Mouse (Mus musculus): ENCODE measurements around the gene Kcnq5. TPM values are rescaled to one million over a fixed set of nuclear protein-coding genes. Genes with fewer than 3 reads are reported as not detected.
A peak's percentile ranks its signal among the peaks of the same experiment; 100 is the strongest.

The Kcnq5 gene
- polyA plus RNA-seq, 1 experiment from 2014 or later, result 1.4 TPM

DNA sequence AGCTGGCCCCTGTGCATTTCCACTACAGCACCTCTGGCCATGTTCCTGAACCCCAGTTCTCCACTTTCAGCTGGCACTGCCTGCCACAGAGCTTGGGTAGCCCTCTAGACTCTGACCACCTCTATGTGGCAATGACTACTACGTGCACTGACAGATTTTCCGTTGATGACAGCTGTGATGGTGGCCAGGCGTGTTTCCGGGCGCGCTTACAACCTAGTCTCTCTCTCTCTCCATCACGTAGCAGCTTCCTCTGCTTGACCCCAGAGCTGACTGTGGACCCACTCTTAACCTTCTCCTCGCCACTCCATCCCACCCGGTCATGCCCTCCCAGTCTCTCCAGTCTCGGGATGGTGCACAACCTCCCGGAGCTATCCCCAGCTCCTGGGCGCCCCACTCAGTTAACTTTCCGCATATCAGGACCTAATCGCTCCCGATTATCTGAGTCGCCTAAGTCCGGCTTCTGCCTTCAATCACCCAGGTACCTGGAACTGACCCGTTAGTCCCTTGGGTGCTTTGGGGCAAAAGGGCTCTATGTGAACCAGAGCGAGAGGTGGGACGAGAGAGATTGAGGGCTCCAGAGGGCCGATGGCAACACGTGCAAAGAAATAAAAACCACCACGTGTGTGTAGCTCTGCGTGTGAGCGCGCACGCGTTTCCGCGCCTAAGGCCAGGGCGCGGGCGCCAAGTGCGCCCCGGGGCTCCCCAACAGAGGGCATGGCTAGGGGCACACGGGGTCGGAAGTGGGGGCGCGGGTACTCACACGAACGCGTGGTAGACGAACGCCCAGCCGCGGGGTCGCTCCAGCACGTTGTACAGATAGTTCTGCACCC is 1.1 kb downstream of the Kcnq5 start:
- H3K4me3 ChIP-seq (ENCODE audit: low read depth, low read length), result peak overlapping the region; percentile 64
- 0 out of 2 replicates have a peak, but pooled peaks cover 4% of the 10 kb centered on the region for H3K4me1 ChIP-seq (ENCODE audit: control insufficient read depth, insufficient read depth, low read length)
- H3K4me2 ChIP-seq (ENCODE audit: low read depth, low read length), result peak overlapping the region; percentile 95
- H3K27ac ChIP-seq (replicated peaks; ENCODE audit: low read depth, low read length), result peak overlapping the region; percentile 58; the same call in 1 of the 2 replicates
- H3K9ac ChIP-seq (ENCODE audit: low read depth, low read length), result peak overlapping the region; percentile 69
- peaks cover 4% of the 10 kb centered on the region; the same call in 1 of the 2 replicates for H3K27me3 ChIP-seq (replicated peaks; ENCODE audit: control insufficient read depth, insufficient read depth, low read length)
- H3K9me3 ChIP-seq (ENCODE audit: control insufficient read depth, low read length), result no peaks in the 10 kb centered on the region
- ATAC-seq (ENCODE audit: low read depth), result peak; percentile 53
- H3K36me3 ChIP-seq (ENCODE audit: control insufficient read depth, insufficient read depth, low read length), result no peaks in the 10 kb centered on the region
- under 1% methylated on average over 33 of the region's 48 CpGs for WGBS
- DNase-seq (ENCODE audit: low spot score), result peak; percentile 12

GRCm38 (mm10) chr1:21959648-21960285 is 2.0 kb downstream of the Kcnq5 start:
- H3K9me3 ChIP-seq (ENCODE audit: control insufficient read depth, low read length), result no peaks in the 10 kb centered on the region
- no peak for ATAC-seq (ENCODE audit: low read depth)
- H3K9ac ChIP-seq (ENCODE audit: low read depth, low read length), result no peak overlapping the region; the same call in none of the 2 replicates
- H3K27ac ChIP-seq (replicated peaks; ENCODE audit: low read depth, low read length), result no peak overlapping the region
- H3K4me2 ChIP-seq (ENCODE audit: low read depth, low read length), result peak overlapping the region; percentile 95
- WGBS, result 16% methylated on average over 8 of the region's 8 CpGs
- H3K4me1 ChIP-seq (ENCODE audit: control insufficient read depth, insufficient read depth, low read length), result 0 out of 2 replicates have a peak, but pooled peaks cover 4% of the 10 kb centered on the region
- H3K36me3 ChIP-seq (ENCODE audit: control insufficient read depth, insufficient read depth, low read length), result no peaks in the 10 kb centered on the region
- H3K4me3 ChIP-seq (ENCODE audit: low read depth, low read length), result peak overlapping the region; percentile 64
- H3K27me3 ChIP-seq (replicated peaks; ENCODE audit: control insufficient read depth, insufficient read depth, low read length), result peaks cover 4% of the 10 kb centered on the region; the same call in 1 of the 2 replicates
- peak; percentile 28 for DNase-seq (ENCODE audit: low spot score)

DNA sequence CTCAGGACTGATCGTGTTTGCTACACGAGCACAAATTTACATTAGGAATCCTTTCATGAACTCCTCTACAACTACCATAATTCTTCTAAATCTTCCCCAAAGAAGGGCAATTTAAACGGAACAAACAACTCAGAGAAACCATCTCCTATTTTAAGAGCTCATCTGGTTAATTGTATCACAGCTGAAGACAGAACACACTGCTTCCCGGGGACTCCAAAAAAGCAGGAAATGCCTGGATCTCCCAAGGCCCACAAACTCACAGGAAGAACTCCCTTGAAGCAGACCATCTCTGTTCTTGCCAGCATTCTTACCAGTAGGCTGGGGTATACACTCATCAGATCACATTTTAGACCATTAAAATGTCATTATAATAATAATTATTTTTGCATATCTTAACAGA is 3.7 kb downstream of the Kcnq5 start:
- no peak overlapping the region for H3K9ac ChIP-seq (ENCODE audit: low read depth, low read length)
- ATAC-seq (ENCODE audit: low read depth) (no peak), DNase-seq (ENCODE audit: low spot score) (no peak)
- peaks cover 4% of the 10 kb centered on the region; the same call in 1 of the 2 replicates for H3K27me3 ChIP-seq (replicated peaks; ENCODE audit: control insufficient read depth, insufficient read depth, low read length)
- no peaks in the 10 kb centered on the region for H3K9me3 ChIP-seq (ENCODE audit: control insufficient read depth, low read length)
- H3K4me2 ChIP-seq (ENCODE audit: low read depth, low read length), result no peak overlapping the region
- no peak overlapping the region for H3K27ac ChIP-seq (replicated peaks; ENCODE audit: low read depth, low read length)
- H3K4me1 ChIP-seq (ENCODE audit: control insufficient read depth, insufficient read depth, low read length), result 0 out of 2 replicates have a peak, but pooled peaks cover 4% of the 10 kb centered on the region
- H3K36me3 ChIP-seq (ENCODE audit: control insufficient read depth, insufficient read depth, low read length), result no peaks in the 10 kb centered on the region
- WGBS, result 55% methylated on average over 4 of the region's 4 CpGs
- no peak overlapping the region for H3K4me3 ChIP-seq (ENCODE audit: low read depth, low read length)

DNA sequence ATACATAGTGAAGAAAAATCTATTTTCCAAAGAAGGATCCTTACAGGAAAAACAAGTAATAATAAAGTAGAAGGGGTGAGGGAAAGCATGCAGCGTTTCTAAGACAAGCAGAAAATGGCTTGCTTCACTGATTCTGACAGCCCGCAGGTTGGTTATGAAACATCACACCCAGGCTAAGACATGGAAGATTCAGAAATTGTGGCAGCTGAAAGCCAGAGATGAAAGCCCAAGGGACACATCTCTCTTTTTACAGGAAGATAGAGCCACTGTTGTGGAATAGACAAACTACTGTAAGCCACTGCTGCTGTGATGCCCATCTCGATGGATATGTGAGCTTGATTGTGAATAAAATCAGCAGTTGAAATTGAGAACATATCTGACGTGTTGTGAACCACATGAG is 20.9 kb downstream of the Kcnq5 start:
- H3K9ac ChIP-seq (ENCODE audit: low read depth, low read length), result no peak overlapping the region
- no peaks in the 10 kb centered on the region for H3K9me3 ChIP-seq (ENCODE audit: control insufficient read depth, low read length)
- no peaks in the 10 kb centered on the region for H3K36me3 ChIP-seq (ENCODE audit: control insufficient read depth, insufficient read depth, low read length)
- no peak overlapping the region for H3K4me3 ChIP-seq (ENCODE audit: low read depth, low read length)
- DNase-seq (ENCODE audit: low spot score) (no peak), ATAC-seq (ENCODE audit: low read depth) (no peak)
- H3K27me3 ChIP-seq (replicated peaks; ENCODE audit: control insufficient read depth, insufficient read depth, low read length), result no peaks in the 10 kb centered on the region
- H3K4me1 ChIP-seq (ENCODE audit: control insufficient read depth, insufficient read depth, low read length), result no peaks in the 10 kb centered on the region
- no peak overlapping the region for H3K4me2 ChIP-seq (ENCODE audit: low read depth, low read length)
- WGBS, result 54% methylated on average over 4 of the region's 4 CpGs
- H3K27ac ChIP-seq (replicated peaks; ENCODE audit: low read depth, low read length), result no peak overlapping the region

DNA sequence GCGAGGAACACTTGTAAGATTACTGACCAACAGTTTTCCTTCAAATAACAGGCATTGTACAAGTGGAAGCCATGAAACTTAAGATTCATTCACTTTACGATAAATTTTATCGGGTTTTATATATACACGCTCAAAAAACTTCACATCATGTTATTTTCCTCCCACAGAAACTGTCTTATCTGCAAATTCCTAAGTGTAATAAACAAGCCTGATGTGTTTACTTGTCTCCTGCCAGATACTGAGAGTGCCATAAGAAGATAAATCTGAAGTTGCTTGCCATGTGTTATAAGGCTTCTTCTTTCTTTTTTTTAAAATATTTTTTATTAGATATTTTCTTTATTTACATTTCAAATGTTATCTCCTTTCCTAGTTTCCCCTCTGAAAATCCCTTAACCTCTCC is 34.6 kb downstream of the Kcnq5 start:
- WGBS, result 93% methylated on average over 4 of the region's 4 CpGs
- Histone ChIP-seq H3K27ac (replicated peaks; ENCODE audit: low read depth, low read length) (no peak overlapping the region), H3K36me3 (ENCODE audit: control insufficient read depth, insufficient read depth, low read length) (no peaks in the 10 kb centered on the region), H3K9ac (ENCODE audit: low read depth, low read length) (no peak overlapping the region), H3K4me3 (ENCODE audit: low read depth, low read length) (no peak overlapping the region), H3K27me3 (replicated peaks; ENCODE audit: control insufficient read depth, insufficient read depth, low read length) (no peaks in the 10 kb centered on the region), H3K4me2 (ENCODE audit: low read depth, low read length) (no peak overlapping the region), H3K9me3 (ENCODE audit: control insufficient read depth, low read length) (no peaks in the 10 kb centered on the region), H3K4me1 (ENCODE audit: control insufficient read depth, insufficient read depth, low read length) (no peaks in the 10 kb centered on the region)
- DNase-seq (ENCODE audit: low spot score) (no peak), ATAC-seq (ENCODE audit: low read depth) (no peak)

DNA sequence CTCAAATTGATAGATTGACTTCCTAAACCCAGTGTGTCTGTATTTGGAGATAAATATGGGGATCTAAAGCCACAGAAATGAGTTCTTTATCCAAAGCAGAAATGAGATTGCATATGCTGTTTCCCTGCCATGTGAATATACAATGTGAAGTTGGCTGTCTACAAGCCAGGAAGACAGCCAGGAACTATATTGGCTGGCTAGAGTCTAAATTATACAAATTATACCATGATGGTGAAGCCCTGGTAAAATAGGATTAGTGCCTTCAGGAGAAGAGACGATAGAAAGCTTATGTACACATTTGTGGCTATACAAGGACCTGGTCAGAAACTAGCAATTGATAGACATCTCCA is 38.5 kb downstream of the Kcnq5 start:
- H3K27ac ChIP-seq (replicated peaks; ENCODE audit: low read depth, low read length), result no peak overlapping the region
- H3K4me2 ChIP-seq (ENCODE audit: low read depth, low read length), result no peak overlapping the region
- H3K9me3 ChIP-seq (ENCODE audit: control insufficient read depth, low read length), result no peaks in the 10 kb centered on the region
- H3K4me3 ChIP-seq (ENCODE audit: low read depth, low read length), result no peak overlapping the region
- H3K4me1 ChIP-seq (ENCODE audit: control insufficient read depth, insufficient read depth, low read length), result no peaks in the 10 kb centered on the region
- no peaks in the 10 kb centered on the region for H3K36me3 ChIP-seq (ENCODE audit: control insufficient read depth, insufficient read depth, low read length)
- WGBS, result 64% methylated on average over 1 of the region's 1 CpGs
- DNase-seq (ENCODE audit: low spot score) (no peak), ATAC-seq (ENCODE audit: low read depth) (no peak)
- H3K27me3 ChIP-seq (replicated peaks; ENCODE audit: control insufficient read depth, insufficient read depth, low read length), result no peaks in the 10 kb centered on the region
- H3K9ac ChIP-seq (ENCODE audit: low read depth, low read length), result no peak overlapping the region

GRCm38 (mm10) chr1:21922578-21923292 is 39.0 kb downstream of the Kcnq5 start:
- Histone ChIP-seq H3K9ac (ENCODE audit: low read depth, low read length) (no peak overlapping the region), H3K27me3 (replicated peaks; ENCODE audit: control insufficient read depth, insufficient read depth, low read length) (no peaks in the 10 kb centered on the region), H3K4me1 (ENCODE audit: control insufficient read depth, insufficient read depth, low read length) (no peaks in the 10 kb centered on the region), H3K9me3 (ENCODE audit: control insufficient read depth, low read length) (no peaks in the 10 kb centered on the region), H3K4me2 (ENCODE audit: low read depth, low read length) (no peak overlapping the region), H3K27ac (replicated peaks; ENCODE audit: low read depth, low read length) (no peak overlapping the region), H3K4me3 (ENCODE audit: low read depth, low read length) (no peak overlapping the region), H3K36me3 (ENCODE audit: control insufficient read depth, insufficient read depth, low read length) (no peaks in the 10 kb centered on the region)
- no peak for ATAC-seq (ENCODE audit: low read depth)
- WGBS, result 78% methylated on average over 8 of the region's 8 CpGs
- no peak for DNase-seq (ENCODE audit: low spot score)

- H3K36me3 ChIP-seq (ENCODE audit: control insufficient read depth, insufficient read depth, low read length), result no peaks in the 10 kb centered on the region
- H3K27ac ChIP-seq (replicated peaks; ENCODE audit: low read depth, low read length), result no peak overlapping the region
- H3K4me3 ChIP-seq (ENCODE audit: low read depth, low read length), result no peak overlapping the region
- no peaks in the 10 kb centered on the region for H3K9me3 ChIP-seq (ENCODE audit: control insufficient read depth, low read length)
- ATAC-seq (ENCODE audit: low read depth), result no peak
- 72% methylated on average over 6 of the region's 6 CpGs for WGBS
- DNase-seq (ENCODE audit: low spot score), result no peak
- H3K4me2 ChIP-seq (ENCODE audit: low read depth, low read length), result no peak overlapping the region
- no peaks in the 10 kb centered on the region for H3K4me1 ChIP-seq (ENCODE audit: control insufficient read depth, insufficient read depth, low read length)
- H3K27me3 ChIP-seq (replicated peaks; ENCODE audit: control insufficient read depth, insufficient read depth, low read length), result no peaks in the 10 kb centered on the region
- no peak overlapping the region for H3K9ac ChIP-seq (ENCODE audit: low read depth, low read length)
Measured at GRCm38 (mm10) chr1:21919276-21919675, 42.5 kb downstream of the Kcnq5 start.
